In the genomic region with DNA sequence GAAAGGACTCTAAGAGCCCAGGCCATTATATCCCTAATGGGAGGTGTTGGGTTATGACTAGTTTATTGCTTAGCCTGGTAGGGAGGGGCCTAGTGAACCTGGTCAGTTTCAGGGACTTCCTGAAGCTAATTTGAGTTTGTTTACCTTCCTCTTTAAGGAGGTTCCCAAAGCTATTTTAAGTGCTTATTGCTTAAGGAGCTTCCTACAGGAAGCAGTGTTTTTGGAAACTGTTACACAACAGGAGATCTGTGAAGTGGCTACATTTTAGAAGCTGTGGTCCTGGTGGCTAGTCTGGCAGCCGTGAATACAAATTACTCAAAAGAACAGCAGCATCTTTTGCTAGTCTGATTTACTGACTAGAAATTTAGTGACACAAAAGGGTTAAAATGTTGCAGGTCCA, we compare ENCODE assay signal across 11 mouse cellular contexts. TPM values are rescaled to one million over a fixed set of nuclear protein-coding genes. Genes with fewer than 3 reads are reported as not detected.
DNase-seq lines count a peak whose midpoint lies in the region; ATAC-seq and TF ChIP-seq lines count a peak whose summit lies in the region.
"Had no signal": no experiment of that assay in that cellular context is flagged by ENCODE, and none has a peak within 500 bp of the region (broad histone marks: within the 10 kb centered on the region; RNA-seq: fewer than 3 reads in every experiment).

No protein-coding gene starts in this region.

- peak overlapping the region; percentile 64; the same call in 1 of the 2 replicates for H3K9ac ChIP-seq in forebrain, embryonic 11.5 days (ENCODE audit: low read length)
- H3K9ac ChIP-seq in midbrain, postnatal 0 days (replicated peaks; ENCODE audit: low read length, poor library complexity, severe bottlenecking), result no peak overlapping the region

- H3K36me3 ChIP-seq in forebrain, embryonic 11.5 days (ENCODE audit: control insufficient read depth, insufficient read depth, low read length), result no peaks in the 10 kb centered on the region
- H3K36me3 ChIP-seq in forebrain, embryonic 10.5 days (replicated peaks), result no peaks in the 10 kb centered on the region
- H3K36me3 ChIP-seq in midbrain, embryonic 10.5 days, result no peaks in the 10 kb centered on the region
- H3K36me3 ChIP-seq in midbrain, postnatal 0 days (ENCODE audit: insufficient read depth, low read length), result no peaks in the 10 kb centered on the region
- H3K36me3 ChIP-seq: limb, embryonic 12.5 days had no signal

- ATAC-seq in forebrain, embryonic 11.5 days (replicated peaks; ENCODE audit: low FRiP score), result no peak
- no peak for ATAC-seq in midbrain, postnatal 0 days (ENCODE audit: low FRiP score)
- peak; percentile 40 for ATAC-seq in megakaryocyte, adult 5-6 weeks (ENCODE audit: poor library complexity, severe bottlenecking)
- ATAC-seq: intestine, embryonic 16.5 days had no signal

- H3K27ac ChIP-seq in forebrain, embryonic 11.5 days (ENCODE audit: low read depth, low read length), result no peak overlapping the region
- H3K27ac ChIP-seq in forebrain, embryonic 10.5 days, result no peak overlapping the region
- no peak overlapping the region for H3K27ac ChIP-seq in midbrain, embryonic 10.5 days (replicated peaks)
- H3K27ac ChIP-seq in midbrain, postnatal 0 days (ENCODE audit: low read depth, low read length), result no peak overlapping the region
- H3K27ac ChIP-seq: limb, embryonic 12.5 days had no signal

- TF ChIP-seq CTCF in midbrain, postnatal 0 days (IDR thresholded peaks at IDR 0.05), result no peak

- peaks cover 6% of the 10 kb centered on the region; the same call in 1 of the 2 replicates for H3K4me1 ChIP-seq in forebrain, embryonic 11.5 days (replicated peaks; ENCODE audit: control insufficient read depth, insufficient read depth, low read length)
- peaks cover 32% of the 10 kb centered on the region for H3K4me1 ChIP-seq in forebrain, embryonic 10.5 days
- peaks cover 30% of the 10 kb centered on the region for H3K4me1 ChIP-seq in midbrain, embryonic 10.5 days
- H3K4me1 ChIP-seq in midbrain, postnatal 0 days (ENCODE audit: insufficient read depth, low read length), result no peaks in the 10 kb centered on the region

- H3K4me2 ChIP-seq in forebrain, embryonic 11.5 days (ENCODE audit: low read depth, low read length, severe bottlenecking), result peak overlapping the region; percentile 95; the same call in 1 of the 2 replicates
- H3K4me2 ChIP-seq in midbrain, postnatal 0 days (ENCODE audit: low read depth, low read length, poor library complexity, severe bottlenecking), result no peak overlapping the region

- 82% methylated on average over 1 of the region's 1 CpGs for WGBS in forebrain, embryonic 11.5 days
- 70% methylated on average over 1 of the region's 1 CpGs for WGBS in forebrain, embryonic 10.5 days
- 78% methylated on average over 1 of the region's 1 CpGs for WGBS in midbrain, embryonic 10.5 days
- WGBS in midbrain, postnatal 0 days, result 71% methylated on average over 1 of the region's 1 CpGs

- H3K4me3 ChIP-seq in forebrain, embryonic 11.5 days (ENCODE audit: low read depth, low read length), result no peak overlapping the region
- H3K4me3 ChIP-seq in forebrain, embryonic 10.5 days, result no peak overlapping the region; the same call in 1 of the 2 replicates
- H3K4me3 ChIP-seq in midbrain, embryonic 10.5 days, result peak overlapping the region; percentile 90; the same call in 1 of the 2 replicates
- no peak overlapping the region for H3K4me3 ChIP-seq in midbrain, postnatal 0 days (ENCODE audit: low read depth, low read length)

- H3K27me3 ChIP-seq in forebrain, embryonic 11.5 days (ENCODE audit: control insufficient read depth, insufficient read depth, low read length), result no peaks in the 10 kb centered on the region
- peaks cover 22% of the 10 kb centered on the region for H3K27me3 ChIP-seq in forebrain, embryonic 10.5 days (ENCODE audit: poor library complexity, severe bottlenecking)
- H3K27me3 ChIP-seq in midbrain, embryonic 10.5 days (ENCODE audit: low read depth, poor library complexity, severe bottlenecking), result peaks cover 23% of the 10 kb centered on the region
- no peaks in the 10 kb centered on the region for H3K27me3 ChIP-seq in midbrain, postnatal 0 days (ENCODE audit: insufficient read depth, low read length)
- H3K27me3 ChIP-seq: limb, embryonic 12.5 days had no signal

- H3K9me3 ChIP-seq in forebrain, embryonic 11.5 days (ENCODE audit: control insufficient read depth, low read length), result no peaks in the 10 kb centered on the region
- H3K9me3 ChIP-seq in forebrain, embryonic 10.5 days, result no peaks in the 10 kb centered on the region
- H3K9me3 ChIP-seq in midbrain, embryonic 10.5 days (replicated peaks), result no peaks in the 10 kb centered on the region
- H3K9me3 ChIP-seq in midbrain, postnatal 0 days (ENCODE audit: low read length), result no peaks in the 10 kb centered on the region
- H3K9me3 ChIP-seq: limb, embryonic 12.5 days had no signal

- DNase-seq in forebrain, embryonic 11.5 days (ENCODE audit: low spot score), result no peak
- no peak for DNase-seq in forebrain, embryonic 10.5 days (ENCODE audit: extremely low spot score, low spot score)
- no peak for DNase-seq in midbrain, embryonic 10.5 days (ENCODE audit: low spot score)
- DNase-seq in midbrain, postnatal 0 days (ENCODE audit: low spot score), result no peak
- DNase-seq in testis, postnatal 14 days (ENCODE audit: low spot score), result peak; percentile 43
- DNase-seq in cerebellum, adult 9-11 months, result no peak
- DNase-seq in liver, result no peak
- DNase-seq: thymus, postnatal 14 days had no signal

RNA-seq across cellular contexts. Expression of a gene that starts 1.3 kb away (rescaled TPM):
- polyA plus RNA-seq in forebrain, embryonic 11.5 days (2014; fragmentation: Nextera tagmentation; extraction: Ambion mirVana), result 14.6 and 15.0 TPM in 2 replicates
- 9.7 and 9.9 TPM in 2 replicates for polyA plus RNA-seq in forebrain, embryonic 10.5 days (2016; fragmentation: Nextera tagmentation; extraction: Ambion mirVana)
- 10.1 and 12.1 TPM in 2 replicates for polyA plus RNA-seq in midbrain, embryonic 10.5 days (2016; fragmentation: Nextera tagmentation; extraction: Ambion mirVana)
- total RNA-seq in midbrain, postnatal 0 days (2014; rRNA removed), result 11.2 and 15.5 TPM in 2 replicates
- polyA plus RNA-seq in midbrain, postnatal 0 days (2015; fragmentation: Nextera tagmentation; extraction: Ambion mirVana), result 8.1 and 8.3 TPM in 2 replicates
- total RNA-seq in megakaryocyte, adult 5-6 weeks (2015), result 6.6 and 6.7 TPM in 2 replicates
- 6.9 and 7.0 TPM in 2 replicates for total RNA-seq in megakaryocyte, adult 5-6 weeks (2017)

RNA-seq across cellular contexts. Expression of a gene that starts 21.9 kb away (rescaled TPM):
- 41.5 and 50.8 TPM in 2 replicates for polyA plus RNA-seq in forebrain, embryonic 11.5 days (2014; fragmentation: Nextera tagmentation; extraction: Ambion mirVana)
- polyA plus RNA-seq in forebrain, embryonic 10.5 days (2016; fragmentation: Nextera tagmentation; extraction: Ambion mirVana), result 98.9 and 104 TPM in 2 replicates
- 85.4 and 89.4 TPM in 2 replicates for polyA plus RNA-seq in midbrain, embryonic 10.5 days (2016; fragmentation: Nextera tagmentation; extraction: Ambion mirVana)
- 14.2 and 18.5 TPM in 2 replicates for total RNA-seq in midbrain, postnatal 0 days (2014; rRNA removed)
- polyA plus RNA-seq in midbrain, postnatal 0 days (2015; fragmentation: Nextera tagmentation; extraction: Ambion mirVana), result 24.9 and 27.0 TPM in 2 replicates
- 159 and 179 TPM in 2 replicates for total RNA-seq in megakaryocyte, adult 5-6 weeks (2015)
- 13.0 and 17.5 TPM in 2 replicates for total RNA-seq in megakaryocyte, adult 5-6 weeks (2017)

RNA-seq across cellular contexts. Expression of a gene that starts 56.6 kb away (rescaled TPM):
- not detected in 2 replicates for polyA plus RNA-seq in forebrain, embryonic 11.5 days (2014; fragmentation: Nextera tagmentation; extraction: Ambion mirVana)
- 0.42 and 0.50 TPM in 2 replicates for polyA plus RNA-seq in forebrain, embryonic 10.5 days (2016; fragmentation: Nextera tagmentation; extraction: Ambion mirVana)
- 0.25 and 0.26 TPM in 2 replicates for polyA plus RNA-seq in midbrain, embryonic 10.5 days (2016; fragmentation: Nextera tagmentation; extraction: Ambion mirVana)
- 0.38 and 0.47 TPM in 2 replicates for total RNA-seq in midbrain, postnatal 0 days (2014; rRNA removed)
- 0.26 and 0.37 TPM in 2 replicates for polyA plus RNA-seq in midbrain, postnatal 0 days (2015; fragmentation: Nextera tagmentation; extraction: Ambion mirVana)
- not detected in 2 replicates for total RNA-seq in megakaryocyte, adult 5-6 weeks (2015)
- not detected in 2 replicates for total RNA-seq in megakaryocyte, adult 5-6 weeks (2017)
- polyA plus RNA-seq: limb, embryonic 12.5 days had no signal
